Mouse (Mus musculus): ENCODE results near the gene Flad1. TPM values are rescaled to one million over a fixed set of nuclear protein-coding genes. Genes with fewer than 3 reads are reported as not detected.

Flad1 gene
- total and polyA plus RNA-seq, 2 experiments from 2014 or later = 50.8 to 79.3 TPM

- Histone ChIP-seq H3K4me1 (ENCODE audit: control insufficient read depth, insufficient read depth) (peaks cover 6% of the 10 kb centered on the region; the same call in 1 of the 2 replicates), H3K27me3 (ENCODE audit: control insufficient read depth, insufficient read depth, low read length) (no peaks in the 10 kb centered on the region), H3K36me3 (replicated peaks; ENCODE audit: control insufficient read depth, insufficient read depth, low read length) (peaks cover 11% of the 10 kb centered on the region), H3K9me3 (replicated peaks; ENCODE audit: control insufficient read depth, low read length) (no peaks in the 10 kb centered on the region), H3K4me2 (ENCODE audit: low read depth, low read length) (no peak overlapping the region), H3K27ac (ENCODE audit: low read depth) (no peak overlapping the region), H3K9ac (replicated peaks; ENCODE audit: low read depth, low read length) (no peak overlapping the region), H3K4me3 (ENCODE audit: low read depth, low read length) (no peak overlapping the region)
- WGBS = 84% methylated on average over 9 of the region's 9 CpGs
- ATAC-seq (ENCODE audit: insufficient read depth, low read depth) (no peak), DNase-seq (ENCODE audit: low spot score) (no peak)
- TF ChIP-seq EP300 (IDR thresholded peaks at IDR 0.05; ENCODE audit: low read depth) (no peak), CTCF (IDR thresholded peaks at IDR 0.05; ENCODE audit: low read depth) (no peak)
Measured at GRCm38 (mm10) chr3:89382033-89382882, 29.4 kb downstream of the Flad1 start.

- TF ChIP-seq CTCF (IDR thresholded peaks at IDR 0.05; ENCODE audit: low read depth) = no peak
- no peak for TF ChIP-seq EP300 (IDR thresholded peaks at IDR 0.05; ENCODE audit: low read depth)
- Histone ChIP-seq H3K4me2 (ENCODE audit: low read depth, low read length) (no peak overlapping the region), H3K36me3 (replicated peaks; ENCODE audit: control insufficient read depth, insufficient read depth, low read length) (peaks cover 11% of the 10 kb centered on the region), H3K27ac (ENCODE audit: low read depth) (no peak overlapping the region), H3K9me3 (replicated peaks; ENCODE audit: control insufficient read depth, low read length) (no peaks in the 10 kb centered on the region), H3K9ac (replicated peaks; ENCODE audit: low read depth, low read length) (no peak overlapping the region), H3K4me3 (ENCODE audit: low read depth, low read length) (no peak overlapping the region), H3K4me1 (ENCODE audit: control insufficient read depth, insufficient read depth) (peaks cover 6% of the 10 kb centered on the region; the same call in 1 of the 2 replicates), H3K27me3 (ENCODE audit: control insufficient read depth, insufficient read depth, low read length) (no peaks in the 10 kb centered on the region)
- 87% methylated on average over 11 of the region's 11 CpGs for WGBS
- DNase-seq (ENCODE audit: low spot score) = no peak
- ATAC-seq (ENCODE audit: insufficient read depth, low read depth) = no peak
Measured at GRCm38 (mm10) chr3:89381233-89381632, 30.4 kb downstream of the Flad1 start.

DNA sequence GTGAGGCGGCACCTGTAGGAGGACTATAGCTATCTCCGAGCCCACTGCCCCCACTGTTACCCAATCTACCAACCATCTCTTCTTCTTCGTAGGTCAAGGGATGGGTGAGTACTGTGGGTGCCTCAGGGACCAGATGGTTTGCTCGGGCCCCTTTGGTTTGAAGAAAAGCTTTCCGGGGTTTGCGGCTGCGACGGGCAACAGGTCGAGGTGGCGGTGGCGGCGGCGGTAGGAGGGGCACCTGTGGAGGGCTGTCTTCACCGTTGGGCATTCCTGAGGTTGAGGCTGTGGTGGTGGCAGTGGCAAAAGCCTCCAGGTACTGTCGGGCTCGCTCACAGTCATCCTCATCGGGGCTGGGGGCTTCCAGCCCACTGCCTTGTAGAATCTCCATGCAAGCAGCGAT, 31.0 kb downstream of the Flad1 start:
- H3K9ac ChIP-seq (replicated peaks; ENCODE audit: low read depth, low read length) = no peak overlapping the region
- no peak for ATAC-seq (ENCODE audit: insufficient read depth, low read depth)
- H3K27me3 ChIP-seq (ENCODE audit: control insufficient read depth, insufficient read depth, low read length) = no peaks in the 10 kb centered on the region
- TF ChIP-seq EP300 (IDR thresholded peaks at IDR 0.05; ENCODE audit: low read depth) = no peak
- TF ChIP-seq CTCF (IDR thresholded peaks at IDR 0.05; ENCODE audit: low read depth) = no peak
- H3K36me3 ChIP-seq (replicated peaks; ENCODE audit: control insufficient read depth, insufficient read depth, low read length) = peaks cover 11% of the 10 kb centered on the region
- no peak overlapping the region for H3K4me2 ChIP-seq (ENCODE audit: low read depth, low read length)
- no peak for DNase-seq (ENCODE audit: low spot score)
- peaks cover 6% of the 10 kb centered on the region; the same call in 1 of the 2 replicates for H3K4me1 ChIP-seq (ENCODE audit: control insufficient read depth, insufficient read depth)
- H3K9me3 ChIP-seq (replicated peaks; ENCODE audit: control insufficient read depth, low read length) = no peaks in the 10 kb centered on the region
- WGBS = 93% methylated on average over 18 of the region's 18 CpGs
- no peak overlapping the region for H3K4me3 ChIP-seq (ENCODE audit: low read depth, low read length)
- H3K27ac ChIP-seq (ENCODE audit: low read depth) = no peak overlapping the region

DNA sequence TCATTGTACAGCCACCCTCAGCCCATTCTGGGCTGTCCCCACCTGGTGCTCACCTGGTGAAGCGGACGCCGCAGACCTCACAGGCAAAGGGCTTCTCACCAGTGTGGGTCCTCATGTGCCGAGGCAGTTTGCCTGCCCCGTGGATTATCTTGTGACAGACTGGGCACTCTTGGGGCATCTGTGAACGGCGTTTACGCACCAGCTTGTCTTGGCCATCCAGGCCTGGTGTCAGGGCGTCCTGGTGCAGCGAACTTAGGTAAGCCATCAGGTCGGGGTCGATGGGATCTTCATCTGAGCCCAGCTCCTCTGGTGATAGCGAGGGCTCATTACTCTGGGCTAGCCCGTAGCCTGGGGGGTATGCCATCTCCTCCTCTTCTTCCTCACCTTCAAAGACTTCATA, 31.4 kb downstream of the Flad1 start:
- peaks cover 11% of the 10 kb centered on the region for H3K36me3 ChIP-seq (replicated peaks; ENCODE audit: control insufficient read depth, insufficient read depth, low read length)
- TF ChIP-seq EP300 (IDR thresholded peaks at IDR 0.05; ENCODE audit: low read depth) (no peak), CTCF (IDR thresholded peaks at IDR 0.05; ENCODE audit: low read depth) (no peak)
- 94% methylated on average over 14 of the region's 14 CpGs for WGBS
- no peak overlapping the region for H3K4me2 ChIP-seq (ENCODE audit: low read depth, low read length)
- no peak overlapping the region for H3K27ac ChIP-seq (ENCODE audit: low read depth)
- DNase-seq (ENCODE audit: low spot score) = no peak
- no peak for ATAC-seq (ENCODE audit: insufficient read depth, low read depth)
- no peaks in the 10 kb centered on the region for H3K27me3 ChIP-seq (ENCODE audit: control insufficient read depth, insufficient read depth, low read length)
- H3K9me3 ChIP-seq (replicated peaks; ENCODE audit: control insufficient read depth, low read length) = no peaks in the 10 kb centered on the region
- no peak overlapping the region for H3K4me3 ChIP-seq (ENCODE audit: low read depth, low read length)
- H3K4me1 ChIP-seq (ENCODE audit: control insufficient read depth, insufficient read depth) = peaks cover 6% of the 10 kb centered on the region; the same call in 1 of the 2 replicates
- H3K9ac ChIP-seq (replicated peaks; ENCODE audit: low read depth, low read length) = no peak overlapping the region

DNA sequence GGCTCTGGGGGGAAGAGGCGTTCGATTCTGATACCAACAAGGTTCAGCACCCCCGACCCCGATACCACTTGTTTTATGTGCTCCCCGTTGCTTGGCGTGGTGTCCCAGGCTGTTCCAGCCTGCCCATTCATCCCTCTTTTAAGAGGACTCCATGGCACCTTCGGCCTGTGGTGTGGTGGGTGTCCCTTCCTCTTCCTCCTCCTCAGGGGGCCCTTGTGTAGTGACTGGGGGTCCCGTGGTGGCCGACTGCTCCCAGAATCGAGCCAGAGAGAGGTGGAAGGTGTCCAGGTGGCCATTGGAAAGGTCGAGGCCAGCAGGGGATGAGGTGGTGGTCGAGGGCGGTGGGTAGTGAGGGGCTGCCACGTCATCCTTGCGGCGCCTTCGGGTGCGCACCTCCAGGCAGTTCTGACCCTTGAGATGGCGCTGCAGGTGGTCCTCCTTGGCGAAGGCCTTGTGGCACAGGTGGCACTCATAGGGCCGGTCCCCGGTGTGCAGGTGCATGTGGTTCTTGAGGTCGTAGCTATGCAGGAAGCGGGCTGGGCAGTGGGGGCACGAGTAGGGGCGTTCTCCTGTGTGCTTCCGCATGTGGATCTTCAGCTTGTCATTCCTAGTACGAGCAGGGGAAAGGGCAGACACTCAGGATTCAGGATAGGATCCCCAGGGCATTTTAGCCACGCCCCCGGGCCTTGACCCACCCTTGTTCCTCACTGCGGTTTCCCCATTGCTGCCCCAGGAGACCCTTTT, 32.1 kb downstream of the Flad1 start:
- Histone ChIP-seq H3K9ac (replicated peaks; ENCODE audit: low read depth, low read length) (no peak overlapping the region), H3K36me3 (replicated peaks; ENCODE audit: control insufficient read depth, insufficient read depth, low read length) (peaks cover 11% of the 10 kb centered on the region), H3K9me3 (replicated peaks; ENCODE audit: control insufficient read depth, low read length) (no peaks in the 10 kb centered on the region), H3K27me3 (ENCODE audit: control insufficient read depth, insufficient read depth, low read length) (no peaks in the 10 kb centered on the region), H3K27ac (ENCODE audit: low read depth) (no peak overlapping the region), H3K4me2 (ENCODE audit: low read depth, low read length) (no peak overlapping the region), H3K4me3 (ENCODE audit: low read depth, low read length) (no peak overlapping the region), H3K4me1 (ENCODE audit: control insufficient read depth, insufficient read depth) (peaks cover 6% of the 10 kb centered on the region; the same call in 1 of the 2 replicates)
- no peak for TF ChIP-seq EP300 (IDR thresholded peaks at IDR 0.05; ENCODE audit: low read depth)
- no peak for TF ChIP-seq CTCF (IDR thresholded peaks at IDR 0.05; ENCODE audit: low read depth)
- 88% methylated on average over 31 of the region's 31 CpGs for WGBS
- no peak for ATAC-seq (ENCODE audit: insufficient read depth, low read depth)
- DNase-seq (ENCODE audit: low spot score) = no peak

Data from heart, postnatal 0 days (tissue).